ENCODE assay signal across 20 mouse cellular contexts in the genomic region with DNA sequence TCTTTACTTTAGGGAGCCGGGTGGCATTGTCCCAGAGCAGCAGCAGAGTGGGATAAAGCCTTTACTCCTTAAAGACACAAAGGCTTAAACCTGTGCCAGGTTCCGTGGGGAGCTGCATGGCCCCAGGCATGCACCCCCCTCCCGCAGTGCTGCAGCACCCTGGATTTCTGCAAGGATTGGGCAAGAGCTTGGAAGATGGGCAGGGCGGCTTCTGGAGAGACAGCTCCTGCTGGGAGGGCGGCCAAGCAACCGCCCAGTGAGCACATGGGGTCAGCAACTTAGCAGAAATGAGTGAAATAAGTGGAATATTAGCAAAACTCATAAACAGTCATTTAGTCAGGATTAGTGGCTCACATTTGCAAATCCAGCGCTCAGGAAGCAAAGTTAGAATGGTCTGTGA. TPM values are rescaled to one million over a fixed set of nuclear protein-coding genes. Genes with fewer than 3 reads are reported as not detected.
DNase-seq lines count a peak whose midpoint lies in the region; ATAC-seq lines count a peak whose summit lies in the region.
"Had no signal": no experiment of that assay in that cellular context is flagged by ENCODE, and none has a peak within 500 bp of the region (broad histone marks: within the 10 kb centered on the region; RNA-seq: fewer than 3 reads in every experiment).

No protein-coding gene starts in this region.

- H3K9ac ChIP-seq in heart, embryonic 11.5 days (ENCODE audit: low read depth, low read length): no peak overlapping the region
- H3K9ac ChIP-seq: embryonic facial prominence, embryonic 12.5 days; forebrain, embryonic 15.5 days; heart, embryonic 15.5 days; hindbrain, embryonic 14.5 days; intestine, embryonic 15.5 days had no signal

- no peaks in the 10 kb centered on the region for H3K27me3 ChIP-seq in heart, embryonic 11.5 days (ENCODE audit: control insufficient read depth, insufficient read depth, low read length)
- H3K27me3 ChIP-seq: CH12.LX; embryonic facial prominence, embryonic 12.5 days; forebrain, embryonic 15.5 days; heart, embryonic 15.5 days; intestine, embryonic 15.5 days; Patski had no signal

- H3K36me3 ChIP-seq in heart, embryonic 11.5 days (ENCODE audit: control insufficient read depth, insufficient read depth, low read length): peaks cover 19% of the 10 kb centered on the region

- H3K9me3 ChIP-seq in heart, embryonic 11.5 days (replicated peaks; ENCODE audit: control insufficient read depth, low read length): no peaks in the 10 kb centered on the region
- H3K9me3 ChIP-seq: embryonic facial prominence, embryonic 12.5 days; forebrain, embryonic 15.5 days; heart, embryonic 15.5 days; hindbrain, embryonic 10.5 days; intestine, embryonic 15.5 days had no signal

- no peak overlapping the region for H3K4me3 ChIP-seq in heart, embryonic 11.5 days (ENCODE audit: low read depth, low read length)
- H3K4me3 ChIP-seq: embryonic facial prominence, embryonic 12.5 days; forebrain, embryonic 15.5 days; heart, embryonic 15.5 days; hindbrain, embryonic 10.5 days; intestine, embryonic 15.5 days had no signal

- no peak overlapping the region for H3K4me2 ChIP-seq in heart, embryonic 11.5 days
- H3K4me2 ChIP-seq: embryonic facial prominence, embryonic 12.5 days; forebrain, embryonic 15.5 days; heart, embryonic 15.5 days; hindbrain, embryonic 14.5 days; intestine, embryonic 15.5 days had no signal

- H3K4me1 ChIP-seq in heart, embryonic 11.5 days (ENCODE audit: control insufficient read depth, insufficient read depth, low read length): no peaks in the 10 kb centered on the region
- H3K4me1 ChIP-seq: embryonic facial prominence, embryonic 12.5 days; forebrain, embryonic 15.5 days; hindbrain, embryonic 10.5 days; intestine, embryonic 15.5 days had no signal

- ATAC-seq in heart, embryonic 11.5 days (replicated peaks; ENCODE audit: insufficient number of reproducible peaks, low FRiP score, low TSS enrichment): no peak
- ATAC-seq: activated CD4-positive, CD25-positive, alpha-beta regulatory T cell, adult 4 months; forebrain, embryonic 15.5 days; intestine, embryonic 15.5 days; Patski had no signal

- H3K27ac ChIP-seq in heart, embryonic 11.5 days (ENCODE audit: low read depth, low read length): no peak overlapping the region
- H3K27ac ChIP-seq: embryonic facial prominence, embryonic 12.5 days; forebrain, embryonic 15.5 days; heart, embryonic 15.5 days; hindbrain, embryonic 10.5 days; hindbrain, embryonic 14.5 days; intestine, embryonic 15.5 days had no signal

- DNase-seq in heart, adult 11 months: peak; percentile 93
- DNase-seq in lung, postnatal 10 days: peak; percentile 16
- no peak for DNase-seq in lung, adult 18-20 months
- DNase-seq in urinary bladder, postnatal 14 days (ENCODE audit: low spot score): peak; percentile 18
- no peak for DNase-seq in urinary bladder, postnatal 25 days (ENCODE audit: low spot score)
- DNase-seq in right cerebral cortex, postnatal 10 days (ENCODE audit: low spot score in 2 of 2): no peak
- DNase-seq: adrenal gland, postnatal 14 days; cerebellum, adult 11-12 months; cerebellum, adult 9-10 months; cerebellum, postnatal 25 days had no signal

- WGBS in heart, embryonic 11.5 days (ENCODE audit: insufficient replicate concordance): 94% methylated on average over 7 of the region's 7 CpGs

RNA-seq across cellular contexts. Expression of gene Sptlc1, which starts 40.4 kb away (rescaled TPM):
- 20.9 and 22.3 TPM in 2 replicates for polyA plus RNA-seq in heart, embryonic 11.5 days (2014; fragmentation: Nextera tagmentation; extraction: Ambion mirVana)

RNA-seq across cellular contexts. Expression of gene Ror2, which starts 50.9 kb away (rescaled TPM):
- polyA plus RNA-seq in heart, embryonic 11.5 days (2014; fragmentation: Nextera tagmentation; extraction: Ambion mirVana): 10.2 and 12.6 TPM in 2 replicates
- polyA plus RNA-seq: activated CD4-positive, CD25-positive, alpha-beta regulatory T cell, adult 4 months; Patski had no signal

Comparison
In these comparisons a context has a peak if more than half of its experiments do, and no peak if none do; other contexts are left out.
1. DNase-seq: peak in heart, adult 11 months (single experiment), lung, postnatal 10 days (single experiment) and urinary bladder, postnatal 14 days (single experiment); none in lung, adult 18-20 months (0 of 2), urinary bladder, postnatal 25 days (single experiment) and right cerebral cortex, postnatal 10 days (0 of 2).